Mouse (Mus musculus) retina, embryonic 14.5 days (tissue): ENCODE data around the gene Tmem104.

Experiments used
- DNase-seq: peaks from one replicate; pipeline ENCODE4 v3.0.0-alpha.2; 2015; ENCODE audit warnings: low spot score

Tmem104 gene

DNA sequence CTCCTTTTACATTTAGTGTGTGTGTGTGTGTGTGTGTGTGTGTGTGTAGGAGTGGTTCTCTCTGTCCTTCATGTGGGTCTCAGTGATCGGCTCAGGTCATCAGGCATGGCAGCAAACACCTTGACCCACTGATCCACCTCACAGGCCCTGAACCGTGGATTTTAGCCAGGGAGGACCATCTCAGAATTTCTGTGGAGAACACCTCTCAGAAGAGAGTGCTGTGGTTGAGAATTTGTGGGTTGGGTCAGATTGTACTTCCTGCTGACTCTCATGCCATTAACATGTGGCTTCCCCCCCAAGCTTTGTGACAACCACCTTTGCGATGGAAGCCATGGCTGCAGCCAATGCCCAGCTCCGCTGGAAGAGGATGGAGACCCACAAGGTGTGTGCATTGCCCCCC is 13.2 kb downstream of the Tmem104 start:
- no peak for DNase-seq

DNA sequence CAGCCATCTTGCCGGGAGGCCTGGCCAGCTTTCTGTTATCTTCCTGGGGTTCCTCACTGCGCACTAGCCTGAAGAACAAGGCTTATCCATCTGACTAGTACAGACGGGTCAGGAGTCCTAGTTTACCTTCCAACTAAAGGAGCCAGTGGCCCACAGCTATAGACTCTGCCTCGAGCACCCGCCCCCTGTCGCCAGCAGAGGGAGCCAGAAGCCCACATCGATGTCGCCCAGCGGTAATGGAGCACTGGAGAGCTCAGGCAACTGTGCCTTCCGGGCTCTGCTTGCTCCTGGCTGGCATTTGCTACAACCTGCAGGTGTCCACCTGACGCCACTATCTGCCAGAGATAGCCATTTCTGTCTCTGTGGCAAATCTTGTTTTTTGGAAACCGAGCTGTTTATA is 15.0 kb downstream of the Tmem104 start:
- peak; percentile 90 for DNase-seq

DNA sequence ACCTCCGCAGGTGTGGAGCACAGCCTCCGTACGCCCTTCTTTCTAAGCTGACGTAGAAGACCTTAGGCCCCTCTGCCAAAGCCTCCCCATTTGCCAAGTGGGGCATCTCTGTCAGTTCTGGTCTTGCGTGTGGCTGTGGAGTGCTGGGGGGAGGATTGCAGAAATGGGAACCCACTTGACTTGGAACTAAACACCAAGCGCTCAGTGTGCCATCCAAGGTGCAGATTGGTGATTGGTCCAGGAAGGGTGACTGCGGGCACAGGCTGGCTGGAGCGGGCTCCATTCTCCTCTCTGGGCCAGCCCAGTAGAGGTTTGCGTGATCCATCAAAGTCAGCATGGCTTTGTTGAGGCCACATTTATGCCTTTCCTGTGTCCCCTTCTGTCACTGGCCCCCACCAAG is 15.5 kb downstream of the Tmem104 start:
- DNase-seq, result no peak

DNA sequence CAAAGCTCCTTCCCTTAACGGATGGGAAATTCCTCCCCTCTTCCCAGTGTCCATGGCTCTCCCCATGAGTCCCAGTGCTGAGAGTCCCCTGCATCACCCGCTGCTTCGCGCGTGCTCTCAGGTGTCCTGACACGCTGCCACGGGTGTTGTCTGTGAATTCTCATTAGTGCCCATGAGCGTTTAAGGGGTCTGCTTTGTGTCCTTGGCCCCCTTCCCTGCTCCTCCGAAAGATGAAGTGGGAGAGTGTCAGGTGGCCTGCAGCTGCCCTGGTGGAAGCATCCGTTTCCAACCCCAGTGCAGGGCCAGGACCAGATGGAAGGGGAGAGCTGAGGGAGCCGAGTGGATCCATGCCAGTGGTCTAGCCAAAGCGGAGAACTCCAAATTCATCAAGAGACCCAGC is 20.8 kb downstream of the Tmem104 start:
- no peak for DNase-seq

DNA sequence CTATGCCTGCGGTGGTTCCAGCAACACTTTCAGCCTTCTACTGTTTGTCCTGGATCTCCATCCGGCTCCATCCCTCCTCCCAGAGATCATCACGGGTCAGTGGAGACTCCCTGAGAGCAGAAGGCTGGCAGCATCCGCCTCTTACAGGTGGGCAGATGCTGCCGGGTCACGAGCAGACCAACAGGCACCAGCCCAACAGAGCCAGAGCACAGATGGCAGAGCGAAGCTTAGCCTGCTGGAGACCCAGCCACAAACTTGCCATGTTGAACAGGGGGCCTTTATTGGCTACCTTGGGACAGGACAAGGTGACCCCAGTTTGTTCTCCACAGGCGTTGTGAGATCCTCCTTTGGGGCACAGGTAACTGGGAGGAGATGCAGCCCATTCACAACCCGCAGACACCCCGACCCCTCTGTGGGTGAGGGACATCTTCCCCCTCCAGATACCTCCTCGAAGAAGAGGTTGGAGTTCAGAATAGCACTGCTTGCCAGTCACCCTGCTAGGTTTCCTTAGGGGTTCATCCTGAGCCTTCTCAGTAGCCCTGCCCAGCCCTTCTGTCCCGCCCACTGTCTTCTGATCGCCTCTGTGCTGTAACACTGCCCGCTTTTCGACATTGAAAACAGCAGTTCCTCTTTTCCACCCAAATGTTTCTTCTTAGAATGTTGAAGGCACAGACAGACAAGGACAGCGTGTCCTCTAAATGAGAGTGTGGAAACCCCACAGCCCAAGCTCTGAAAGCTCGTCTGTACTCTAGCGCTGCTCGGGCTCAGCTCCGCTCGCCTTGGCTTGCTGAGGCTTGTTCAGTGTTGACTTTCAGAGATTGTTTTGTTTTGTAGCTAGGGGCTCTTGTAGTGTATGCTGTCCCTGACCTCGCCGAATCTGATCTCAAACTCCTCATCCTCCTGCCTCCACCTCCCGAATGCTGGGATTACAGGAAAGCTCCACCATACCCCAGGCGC is 21.8 kb downstream of the Tmem104 start:
- DNase-seq, result no peak

DNA sequence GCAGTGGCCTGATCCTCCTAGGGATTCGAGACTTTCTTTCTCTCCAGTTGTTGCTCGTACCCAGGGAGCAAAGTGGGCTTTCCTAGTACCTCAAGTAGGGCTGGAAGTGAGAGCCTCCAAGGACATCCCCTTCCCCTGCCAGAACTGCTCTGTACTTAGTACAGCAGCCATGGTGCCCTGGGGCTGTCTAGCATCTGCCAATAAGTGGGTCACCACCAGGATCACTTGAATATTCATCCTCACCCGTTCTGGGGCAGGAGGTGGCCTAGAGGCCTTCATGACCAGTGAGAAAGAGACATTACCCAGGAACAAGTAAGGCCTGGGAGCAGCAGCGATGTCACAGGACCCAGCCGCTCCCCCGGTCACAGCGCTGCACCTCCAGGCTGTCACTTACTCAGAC is 22.7 kb downstream of the Tmem104 start:
- DNase-seq, result peak; percentile 61

DNA sequence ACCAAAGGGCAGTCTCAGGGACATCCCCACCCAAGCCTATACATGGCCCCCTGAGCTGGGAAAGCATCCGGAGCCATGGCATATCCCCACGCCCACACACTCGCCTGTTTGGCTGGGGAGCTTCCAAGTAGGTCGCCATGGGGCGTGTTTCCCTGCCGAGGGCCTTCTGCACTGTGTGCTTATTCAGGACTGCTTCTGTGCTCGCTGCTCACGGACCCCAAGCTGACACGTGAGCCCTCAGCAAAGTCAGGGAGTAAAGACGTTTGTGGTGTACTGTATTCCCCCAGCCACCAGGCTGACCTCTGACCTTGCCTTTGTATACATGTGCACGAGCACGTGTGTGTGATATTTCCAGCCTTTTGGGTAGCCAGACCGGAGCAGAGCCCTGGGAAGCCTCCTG is 24.8 kb downstream of the Tmem104 start:
- no peak for DNase-seq

DNA sequence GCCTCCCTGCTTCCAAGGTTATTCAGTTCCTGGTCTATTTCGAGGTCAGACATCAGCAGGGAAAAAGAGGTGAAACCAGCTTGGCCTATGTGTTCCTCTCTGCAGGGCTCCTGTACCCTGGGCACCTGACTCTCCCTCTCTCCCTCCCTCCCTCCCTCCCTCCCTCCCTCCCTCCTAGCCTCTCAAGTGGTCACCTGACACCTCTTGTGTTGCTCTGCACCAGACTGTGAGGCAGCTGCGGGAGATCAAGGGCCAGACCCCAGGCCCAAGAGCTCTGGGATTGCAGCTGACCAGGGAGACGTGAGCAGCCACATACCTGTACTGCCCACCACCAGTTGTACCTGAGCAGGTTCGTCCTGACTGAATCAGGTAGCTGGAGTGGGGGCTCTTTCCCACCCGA is 27.8 kb downstream of the Tmem104 start:
- DNase-seq, result no peak

DNA sequence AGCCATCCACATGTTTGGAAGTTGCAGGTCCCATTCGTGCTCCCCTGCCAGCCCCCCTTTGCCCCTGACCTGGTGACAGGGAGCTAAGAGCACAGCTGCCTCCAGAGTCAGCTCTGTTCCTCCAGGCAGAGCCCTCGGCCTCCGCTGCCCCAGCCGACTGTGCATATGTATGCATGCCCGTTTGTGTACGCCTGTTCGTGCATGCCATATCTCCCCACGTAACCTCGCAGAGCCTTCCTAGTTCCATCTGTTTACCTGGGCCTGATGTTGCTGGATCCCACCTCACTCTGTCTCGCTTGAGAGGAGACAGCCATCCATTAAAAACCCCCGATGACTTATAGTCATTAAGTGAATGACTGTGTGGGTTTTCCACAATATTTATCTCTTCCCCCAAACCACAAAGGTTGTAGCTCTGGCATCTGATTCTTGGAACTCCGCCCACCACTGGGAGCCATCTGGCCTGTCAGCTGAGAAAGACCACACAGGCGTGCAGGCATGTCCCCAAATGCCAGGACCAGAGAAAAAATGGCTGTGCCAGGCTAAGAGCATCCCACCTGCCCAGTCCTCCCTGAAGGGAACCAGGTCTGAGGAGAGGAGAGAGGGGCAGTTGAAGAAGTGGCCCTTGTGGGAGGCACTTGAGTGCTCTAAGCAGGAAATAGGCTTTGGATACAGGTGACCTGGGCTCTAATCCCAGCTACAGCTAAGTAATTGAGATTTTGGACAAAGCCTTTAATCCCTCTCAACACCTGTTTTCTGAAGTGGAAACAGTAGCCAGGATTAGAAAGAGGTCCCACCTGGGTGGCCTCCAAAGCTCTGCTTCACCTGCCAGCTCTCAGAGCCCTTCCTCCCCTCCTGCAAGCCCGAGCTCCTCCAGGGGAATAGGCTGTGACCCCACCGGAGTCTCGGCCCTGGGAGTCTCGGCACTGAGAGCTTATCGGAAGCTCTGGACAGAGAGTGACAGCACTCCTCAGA is 30.4 kb downstream of the Tmem104 start:
- DNase-seq, result no peak

DNA sequence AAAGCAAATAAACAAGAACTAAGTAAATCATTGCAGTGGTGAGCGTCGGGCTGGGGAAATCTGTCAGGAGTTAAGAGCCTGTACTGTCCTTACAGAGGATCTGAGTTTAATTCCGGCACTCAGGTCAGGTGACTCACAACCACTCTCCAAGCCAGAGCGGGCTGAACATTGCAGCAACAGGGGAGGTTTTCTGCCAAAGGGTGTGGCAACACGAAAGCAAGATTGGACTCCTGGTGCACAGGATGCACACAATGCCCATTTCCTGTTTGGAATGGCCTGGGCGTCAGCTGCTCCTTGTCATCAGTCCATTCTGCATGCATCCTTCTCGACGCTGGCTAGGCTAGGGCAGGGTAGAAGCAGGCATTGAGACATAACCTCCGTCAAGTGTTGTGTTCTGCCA is 32.0 kb downstream of the Tmem104 start:
- no peak for DNase-seq

DNA sequence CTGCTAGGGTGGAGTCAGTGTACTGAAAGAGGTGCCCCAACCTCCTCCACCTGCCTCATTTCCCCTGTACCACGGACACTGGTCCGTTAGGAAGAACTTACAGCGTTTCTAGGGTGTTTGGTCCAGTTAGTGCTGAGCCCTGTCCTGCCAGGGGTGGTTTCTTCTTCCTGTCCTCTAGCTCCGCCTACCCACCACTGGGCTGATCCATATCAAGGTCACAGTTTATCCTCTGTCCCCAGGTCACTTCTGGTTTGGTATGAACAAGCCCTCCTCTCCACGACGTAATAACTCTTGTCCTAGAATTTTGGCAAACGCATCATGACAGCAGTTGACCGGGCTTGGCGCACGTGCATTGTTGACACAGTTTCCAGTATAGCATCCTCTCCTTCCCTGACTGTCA is 32.4 kb downstream of the Tmem104 start:
- no peak for DNase-seq

DNA sequence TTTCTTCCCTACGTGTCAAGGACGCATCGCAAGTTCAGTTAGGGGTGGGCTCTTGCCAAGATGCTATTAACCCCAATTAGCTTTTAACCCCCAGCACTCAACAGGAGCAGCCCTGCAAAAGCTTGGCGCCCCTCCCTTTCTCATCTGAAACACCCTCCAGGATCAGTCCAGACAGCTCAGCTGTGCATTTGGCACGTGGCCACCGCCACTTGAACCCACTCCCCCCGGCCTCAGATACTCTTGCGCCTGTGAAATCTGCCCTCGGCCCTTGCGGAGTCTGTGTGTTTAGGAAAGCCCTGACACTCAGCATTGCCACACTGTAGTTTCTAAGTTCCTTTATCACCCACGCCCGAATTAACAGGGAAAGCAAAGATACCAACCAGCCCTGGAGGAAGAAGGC is 34.8 kb downstream of the Tmem104 start:
- DNase-seq, result no peak

DNA sequence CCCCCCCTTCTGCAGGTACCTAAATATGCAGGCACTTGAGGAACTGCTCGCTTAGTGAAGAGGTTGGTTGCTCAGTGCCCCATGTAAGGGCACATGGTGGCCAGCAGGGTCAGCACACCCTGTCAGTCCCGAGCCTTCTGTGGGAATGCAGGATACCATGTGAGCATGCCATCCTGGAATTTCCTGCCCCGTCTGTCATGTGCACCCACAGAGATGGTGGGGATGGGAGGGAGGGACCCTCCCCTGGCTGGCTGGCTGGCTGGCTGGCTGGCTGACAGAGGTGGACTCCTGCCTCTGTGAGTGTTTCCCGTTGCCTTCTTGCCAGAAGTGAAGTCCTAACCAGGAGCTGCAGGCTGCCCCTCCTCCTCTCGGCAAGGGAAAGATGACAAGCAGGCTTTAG is 35.3 kb downstream of the Tmem104 start:
- DNase-seq, result no peak

DNA sequence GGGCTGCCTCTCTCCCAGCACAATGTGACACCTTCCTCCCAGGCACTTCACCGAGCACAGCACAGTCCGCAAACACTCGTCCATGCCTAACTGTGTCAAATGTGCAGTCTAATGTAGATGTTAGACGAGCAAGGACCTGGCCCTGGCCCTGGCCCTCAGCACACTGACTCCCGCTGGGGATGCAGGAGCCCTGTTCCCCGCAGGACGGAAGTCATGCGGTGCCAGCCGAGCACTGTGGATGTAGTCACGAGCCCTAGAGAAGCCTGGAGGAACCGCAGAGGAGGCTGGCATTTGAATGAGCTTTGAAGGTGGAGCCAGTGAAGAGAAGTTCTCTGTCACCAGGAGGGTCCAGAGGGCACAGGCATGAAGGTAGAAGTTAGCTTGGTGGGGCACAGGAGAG is 36.2 kb downstream of the Tmem104 start:
- no peak for DNase-seq

DNA sequence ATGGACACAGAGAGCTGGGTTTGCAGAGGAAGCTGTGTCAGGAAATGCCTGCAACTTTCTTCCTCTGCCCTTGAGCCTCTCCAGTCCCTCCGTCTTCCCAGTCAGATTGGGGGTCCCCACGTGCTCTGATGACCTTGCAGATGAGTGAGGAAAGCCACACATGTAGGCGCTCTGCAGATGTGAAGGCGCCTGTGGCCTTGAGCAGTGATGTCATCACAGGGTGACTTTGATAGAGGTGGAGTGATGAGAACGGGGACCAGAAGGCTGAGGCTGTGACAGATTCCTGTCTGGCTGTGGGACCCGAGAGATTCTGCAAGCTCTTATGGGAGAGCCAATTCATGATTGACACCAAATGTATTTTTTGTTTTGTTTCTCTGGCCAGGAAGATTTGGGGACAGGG is 36.6 kb downstream of the Tmem104 start:
- DNase-seq, result no peak

DNA sequence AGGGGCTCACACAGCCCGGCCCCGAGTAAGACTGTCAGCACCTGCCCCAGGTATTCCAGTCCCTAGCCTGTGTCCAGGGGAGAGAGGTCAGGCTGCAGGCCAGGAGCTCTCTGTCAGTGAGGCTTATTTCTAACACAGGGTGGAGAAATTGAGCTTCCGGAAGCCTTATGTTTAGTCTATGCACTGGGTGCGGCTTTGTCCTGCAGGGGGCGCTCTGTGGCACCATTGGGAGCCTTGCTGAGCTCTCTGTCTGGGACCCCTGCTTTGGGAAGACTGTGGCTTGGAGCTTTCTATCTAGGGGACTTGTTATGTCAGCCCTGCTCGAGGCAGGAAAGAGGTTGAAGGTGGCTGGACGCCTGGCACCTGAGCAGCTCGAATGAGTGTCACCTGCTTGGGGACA is 37.6 kb downstream of the Tmem104 start:
- peak; percentile 86 for DNase-seq

DNA sequence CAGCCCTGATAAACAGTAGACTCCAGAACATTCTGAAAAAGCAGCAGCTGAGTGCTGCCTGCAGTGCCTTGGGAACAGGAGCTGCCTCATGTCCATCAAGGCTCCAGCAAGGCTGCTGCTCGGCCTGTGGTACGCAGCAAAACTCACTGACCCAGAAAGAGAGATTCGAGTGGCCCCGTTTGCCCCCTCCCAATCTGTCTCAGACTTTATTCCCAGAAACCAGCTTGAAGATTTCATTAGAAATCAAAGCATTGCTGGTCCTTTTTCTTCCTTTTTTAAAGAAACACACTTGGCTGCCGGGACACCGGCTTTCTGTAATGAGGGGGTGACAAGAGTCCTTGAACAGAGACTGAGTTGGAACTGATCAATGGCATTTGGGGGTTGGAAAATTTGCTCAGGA is 38.0 kb downstream of the Tmem104 start:
- no peak for DNase-seq

DNA sequence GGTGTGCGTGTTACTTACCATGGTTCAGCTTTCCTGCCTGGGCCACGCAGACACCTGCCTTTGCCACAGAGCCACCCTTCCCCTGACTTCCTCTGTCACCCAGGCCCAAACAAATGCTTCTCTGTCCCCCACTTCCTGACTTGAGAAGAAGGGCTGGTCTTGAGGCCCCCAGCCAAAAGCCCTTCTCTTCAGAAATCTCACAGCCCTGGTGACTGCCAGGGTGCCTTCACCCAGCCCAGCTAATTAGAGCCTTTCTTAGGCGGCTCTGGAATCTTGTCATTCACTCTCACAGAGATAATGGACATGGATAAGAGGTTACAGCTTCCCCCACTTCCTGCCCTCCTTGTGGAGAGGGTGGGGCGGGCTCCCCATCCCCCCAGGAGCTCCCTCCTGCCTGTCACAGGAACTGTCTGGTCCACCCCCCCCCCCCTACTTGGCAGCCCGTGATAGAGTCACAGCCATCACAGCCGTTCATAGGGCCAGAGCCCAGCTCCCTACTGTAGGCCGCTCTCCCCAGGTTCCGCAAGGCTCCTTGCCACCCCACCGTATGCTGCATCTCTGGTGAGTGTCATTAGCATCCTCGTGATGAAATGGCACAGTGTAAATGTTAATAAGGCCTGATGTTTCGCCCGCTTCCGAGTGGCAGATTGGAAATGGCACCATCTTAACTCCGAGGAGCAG is 39.7 kb downstream of the Tmem104 start:
- peak; percentile 57 for DNase-seq

DNA sequence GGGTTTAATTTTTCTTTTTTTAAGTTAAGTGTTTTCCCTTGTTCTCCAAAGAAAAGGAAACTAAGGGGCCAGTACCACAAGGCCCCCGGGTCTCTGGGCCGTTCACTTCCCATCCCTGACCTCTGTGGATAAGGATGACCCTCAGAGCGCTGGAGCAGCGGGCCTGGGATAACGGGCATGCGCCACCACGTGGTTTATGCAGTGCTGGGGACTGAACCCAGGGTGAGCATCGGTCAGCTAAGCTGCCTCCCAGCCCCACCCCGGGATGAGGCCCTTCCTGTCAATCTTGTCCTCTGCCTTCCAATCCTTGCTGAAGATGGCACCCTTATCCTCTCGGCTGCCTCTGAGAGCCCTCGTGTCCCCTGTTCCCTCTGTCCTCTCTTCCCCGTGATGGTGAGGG is 40.4 kb downstream of the Tmem104 start:
- DNase-seq, result peak; percentile 55

DNA sequence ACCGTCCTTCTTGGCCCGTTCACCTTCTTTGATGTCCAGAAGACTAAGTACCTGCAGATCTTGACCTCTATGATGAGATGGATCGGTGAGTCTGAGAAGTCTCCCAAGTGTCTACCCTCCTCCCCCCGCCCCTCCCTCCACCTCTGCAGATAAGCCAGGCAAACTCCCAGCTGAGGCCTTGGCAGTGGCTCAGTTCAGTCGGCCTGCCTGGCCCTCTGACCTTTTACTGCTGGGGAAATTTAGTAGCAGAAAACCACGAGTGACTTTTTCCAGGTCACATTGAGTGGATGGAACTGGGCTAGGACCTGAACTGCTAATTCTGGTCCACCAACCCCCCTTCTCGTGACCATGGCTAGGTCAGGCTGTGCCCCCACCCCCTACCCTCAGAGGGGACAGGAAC is 41.1 kb downstream of the Tmem104 start:
- no peak for DNase-seq

DNA sequence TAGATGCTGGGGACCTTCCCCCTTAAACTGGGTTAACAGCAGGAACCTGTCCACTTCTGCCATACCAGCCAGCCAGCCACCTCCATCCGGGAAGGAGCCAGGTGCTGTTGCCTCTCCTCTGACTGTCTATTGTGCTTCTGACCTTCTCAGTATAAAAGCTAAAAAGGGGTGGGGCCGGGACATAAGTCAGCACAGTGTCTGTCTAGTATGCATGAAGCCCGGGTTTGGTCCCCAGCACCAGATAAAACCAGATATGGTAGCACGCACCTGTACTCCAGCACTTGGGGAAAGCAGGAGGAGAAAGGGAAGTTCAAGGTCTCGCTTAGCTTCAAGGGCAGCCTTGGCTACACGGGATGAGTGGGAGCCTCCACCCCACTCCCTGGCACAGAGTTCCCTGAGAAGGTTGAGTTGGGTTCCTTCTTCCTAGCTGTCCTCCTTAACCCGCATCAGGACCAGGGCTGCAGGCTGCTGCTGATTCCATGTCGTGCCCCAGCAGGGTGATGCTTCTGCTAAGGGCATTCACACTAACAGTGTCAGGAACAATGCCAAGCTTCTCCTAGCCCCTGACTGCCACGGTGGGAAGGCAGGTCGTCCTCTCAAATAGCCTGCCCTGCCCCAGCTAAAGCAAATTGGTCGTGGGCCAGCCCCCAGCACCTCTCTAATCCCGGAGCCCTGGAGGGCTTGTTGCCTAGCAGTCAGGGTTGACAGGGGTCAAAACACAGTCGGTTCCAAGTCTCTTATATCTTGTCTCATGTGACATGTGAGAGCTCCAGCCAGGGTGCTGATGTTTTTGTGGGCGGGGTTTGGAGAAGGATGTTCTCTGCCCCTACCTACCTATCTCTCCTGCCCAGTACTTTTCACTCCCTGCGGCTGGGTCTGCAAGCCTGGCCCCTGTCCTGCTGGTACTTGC is 42.0 kb downstream of the Tmem104 start:
- no peak for DNase-seq
